Mouse (Mus musculus) splenic B cell, adult 2 months (primary cell): ENCODE data around the gene Cbx4.
A peak's percentile ranks its signal among the peaks of the same experiment; 100 is the strongest.

Experiments used
- DNase-seq: peaks from one replicate; pipeline ENCODE4 v3.0.0-alpha.2; 2011; ENCODE audit warnings: low read depth, low spot score
- H3K27me3 ChIP-seq: 2 replicates; pipeline ENCODE4 v1.6.1; 2012; ENCODE audit warnings: mild to moderate bottlenecking, low read length, moderate library complexity, mixed read lengths; ENCODE audit not compliant: control insufficient read depth, poor library complexity, insufficient read depth, severe bottlenecking
- H3K36me3 ChIP-seq: 2 replicates; pipeline ENCODE4 v1.6.1; 2012; ENCODE audit warnings: mild to moderate bottlenecking, low read length, moderate library complexity, mixed read lengths; ENCODE audit not compliant: control insufficient read depth, poor library complexity, insufficient read depth, severe bottlenecking

Gene Cbx4

GRCm38 (mm10) chr11:119037780-119038401 lies 48.1 kb downstream of the Cbx4 start:
- peaks cover 3% of the 10 kb centered on the region for H3K36me3 ChIP-seq
- DNase-seq: no peak
- peaks cover 1% of the 10 kb centered on the region for H3K27me3 ChIP-seq

- H3K27me3 ChIP-seq: peaks cover 1% of the 10 kb centered on the region
- peaks cover 3% of the 10 kb centered on the region for H3K36me3 ChIP-seq
- no peak for DNase-seq
Measured at GRCm38 (mm10) chr11:119036934-119037779, 48.9 kb downstream of the Cbx4 start.

- Histone ChIP-seq H3K27me3 (peaks cover 1% of the 10 kb centered on the region), H3K36me3 (peaks cover 3% of the 10 kb centered on the region)
- DNase-seq: no peak
Measured at GRCm38 (mm10) chr11:119036447-119036846, 49.6 kb downstream of the Cbx4 start.

GRCm38 (mm10) chr11:119035686-119036165 lies 50.3 kb downstream of the Cbx4 start:
- peaks cover 3% of the 10 kb centered on the region for H3K36me3 ChIP-seq
- H3K27me3 ChIP-seq: peaks cover 1% of the 10 kb centered on the region
- no peak for DNase-seq

- DNase-seq: no peak
- H3K27me3 ChIP-seq: peaks cover 1% of the 10 kb centered on the region
- H3K36me3 ChIP-seq: peaks cover 3% of the 10 kb centered on the region
Measured at GRCm38 (mm10) chr11:119035094-119035685, 50.8 kb downstream of the Cbx4 start.

GRCm38 (mm10) chr11:119034635-119035034 lies 51.4 kb downstream of the Cbx4 start:
- peaks cover 1% of the 10 kb centered on the region for H3K27me3 ChIP-seq
- peaks cover 3% of the 10 kb centered on the region for H3K36me3 ChIP-seq
- DNase-seq: no peak

- Histone ChIP-seq H3K36me3 (peaks cover 3% of the 10 kb centered on the region), H3K27me3 (peaks cover 1% of the 10 kb centered on the region)
- peak; percentile 93 for DNase-seq
Measured at GRCm38 (mm10) chr11:119033874-119034558, 52.0 kb downstream of the Cbx4 start.
